Mouse (Mus musculus) small intestine, adult 2 months (tissue): Measurements from ENCODE around the gene Dot1l.

Source experiments
- CTCF ChIP-seq: fragments of 200-500 bp; IDR thresholded peaks from 2 replicates; pipeline ENCODE4 v1.5.1; 2012; ENCODE audit warnings: low read depth, mild to moderate bottlenecking, control low read depth, inconsistent platforms, low read length, moderate library complexity, mixed read lengths; ENCODE audit not compliant: insufficient replicate concordance, insufficient read length; ENCODE audit errors: extremely low read depth
- POLR2A ChIP-seq: fragments of 200-500 bp; IDR thresholded peaks from 2 replicates; pipeline ENCODE4 v1.6.1; 2012; ENCODE audit warnings: low read depth, mild to moderate bottlenecking, control low read depth, inconsistent platforms, low read length, moderate library complexity

GRCm38 (mm10) chr10:80751188-80751832 lies 3.7 kb upstream of the Dot1l start:
- TF ChIP-seq POLR2A = no peak
- TF ChIP-seq CTCF = peak; percentile 36; the same call in 1 of the 2 replicates
